Mouse (Mus musculus) intestine, embryonic 14.5 days (tissue): ENCODE measurements around the gene Tmem200b. TPM values are rescaled to one million over a fixed set of nuclear protein-coding genes. Genes with fewer than 3 reads are reported as not detected.

Source experiments
- ATAC-seq: fragments of 200-750 bp; cut with Nextera tagmentation; replicated peaks from 2 replicates; pipeline ENCODE4 v1.8.0; 2017; ENCODE audit warnings: low read depth, moderate number of reproducible peaks, moderate TSS enrichment, moderate library complexity; ENCODE audit not compliant: low FRiP score, low TSS enrichment
- DNase-seq: peaks from one replicate; pipeline ENCODE4 v3.0.0-alpha.2; 2018; ENCODE audit warnings: low spot score
- H3K27ac ChIP-seq: fragments of 300-500 bp; sonication (generic); 2 replicates; pipeline ENCODE4 v1.5.1; 2014; ENCODE audit warnings: low read depth, mild to moderate bottlenecking, control low read depth
- H3K27me3 ChIP-seq: fragments of 300-500 bp; sonication (generic); replicated peaks from 2 replicates; pipeline ENCODE4 v1.6.1; 2014; ENCODE audit warnings: low read length, control low read depth; ENCODE audit not compliant: control insufficient read depth, insufficient read depth
- H3K36me3 ChIP-seq: fragments of 300-500 bp; sonication (generic); 2 replicates; pipeline ENCODE4 v1.6.1; 2014; ENCODE audit warnings: low read length, control low read depth; ENCODE audit not compliant: control insufficient read depth, insufficient read depth
- H3K4me1 ChIP-seq: fragments of 300-500 bp; sonication (generic); replicated peaks from 2 replicates; pipeline ENCODE4 v1.6.1; 2014; ENCODE audit warnings: low read length, control low read depth, mixed read lengths; ENCODE audit not compliant: control insufficient read depth, insufficient read depth
- H3K4me2 ChIP-seq: fragments of 300-500 bp; sonication (generic); 2 replicates; pipeline ENCODE4 v1.6.1; 2014; ENCODE audit warnings: low read length
- H3K4me3 ChIP-seq: fragments of 300-500 bp; sonication (generic); 2 replicates; pipeline ENCODE4 v1.5.1; 2014; ENCODE audit warnings: low read depth, low read length, control low read depth, mixed read lengths
- H3K9ac ChIP-seq: fragments of 300-500 bp; sonication (generic); 2 replicates; pipeline ENCODE4 v1.6.1; 2014; ENCODE audit warnings: mild to moderate bottlenecking, low read length
- H3K9me3 ChIP-seq: fragments of 300-500 bp; sonication (generic); 2 replicates; pipeline ENCODE4 v1.6.1; 2016; ENCODE audit warnings: low read length, control low read depth; ENCODE audit not compliant: control insufficient read depth
- WGBS: fragments of 180-500 bp; shearing (Covaris S2); extraction: QIAGEN DNeasy Blood & Tissue Kit; methylation state at CpG from one replicate; pipeline ENCODE4 v1.1.7; 2014; 5-methylcytosine and 5-hydroxymethylcytosine counted together
- polyA plus RNA-seq: library from polyadenylated mRNA; unstranded; fragments of >200 nt; fragmentation: Nextera tagmentation; extraction: Ambion mirVana; gene quantifications from 2 replicates; pipeline ENCODE4 v1.2.1, GENCODE M21; 2014

Gene Tmem200b
- polyA plus RNA-seq, 1 experiment from 2014 or later: 2.3 TPM

- Histone ChIP-seq H3K27ac (no peak overlapping the region), H3K4me3 (no peak overlapping the region), H3K27me3 (no peaks in the 10 kb centered on the region), H3K36me3 (peaks cover 19% of the 10 kb centered on the region), H3K4me2 (no peak overlapping the region), H3K9me3 (no peaks in the 10 kb centered on the region), H3K4me1 (peaks cover 26% of the 10 kb centered on the region), H3K9ac (no peak overlapping the region)
- ATAC-seq (no peak), DNase-seq (no peak)
- 82% methylated on average over 7 of the region's 7 CpGs for WGBS
Measured at GRCm38 (mm10) chr4:131881306-131881705, 40.3 kb upstream of the Tmem200b start.

DNA sequence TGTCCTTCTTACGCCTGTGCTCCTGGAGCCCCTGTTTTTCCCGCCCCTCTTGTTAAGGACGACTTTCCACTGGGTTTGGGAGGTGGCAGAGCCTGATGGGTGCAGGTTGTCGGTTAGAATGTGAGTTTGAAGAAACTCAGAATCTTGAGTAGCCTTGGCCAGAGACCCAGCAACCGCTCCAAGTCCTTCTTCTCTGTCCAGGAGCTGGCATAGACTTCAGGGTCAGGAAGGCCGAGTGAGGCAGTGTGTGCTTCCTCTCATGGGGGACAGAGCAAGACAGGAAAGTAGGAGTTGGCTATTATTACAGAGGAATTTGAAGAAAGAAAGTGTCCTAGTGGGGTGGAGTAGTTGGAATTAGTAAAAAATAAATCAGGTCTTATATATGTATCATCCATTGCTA is 38.0 kb upstream of the Tmem200b start:
- Histone ChIP-seq H3K27ac (no peak overlapping the region), H3K27me3 (no peaks in the 10 kb centered on the region), H3K36me3 (peaks cover 35% of the 10 kb centered on the region), H3K9me3 (no peaks in the 10 kb centered on the region), H3K4me2 (no peak overlapping the region), H3K4me1 (peaks cover 13% of the 10 kb centered on the region), H3K9ac (no peak overlapping the region), H3K4me3 (no peak overlapping the region)
- WGBS: 69% methylated on average over 6 of the region's 6 CpGs
- no peak for DNase-seq
- ATAC-seq: no peak

DNA sequence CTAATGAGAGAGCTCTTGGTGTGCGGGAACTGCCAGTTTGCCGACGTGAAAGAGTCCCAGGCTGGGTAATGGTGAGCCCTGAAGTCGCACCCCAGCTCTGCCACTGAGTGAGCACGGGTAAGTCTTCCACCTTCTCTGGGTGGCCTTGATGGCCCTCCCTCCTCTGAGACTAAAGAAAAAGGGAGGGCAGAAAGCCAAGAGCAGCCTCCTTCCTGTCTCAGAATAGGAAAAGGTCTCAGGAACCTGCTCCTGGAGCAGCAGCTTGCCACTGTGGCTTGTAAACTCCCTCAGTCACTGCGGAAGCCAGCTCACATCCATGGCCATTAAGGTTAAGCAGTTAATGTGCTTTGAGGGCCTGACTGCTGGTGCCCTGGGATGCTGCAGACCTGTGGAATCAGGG is 36.2 kb upstream of the Tmem200b start:
- no peak overlapping the region for H3K9ac ChIP-seq
- ATAC-seq (no peak), DNase-seq (no peak)
- 81% methylated on average over 6 of the region's 6 CpGs for WGBS
- no peak overlapping the region for H3K4me3 ChIP-seq
- H3K9me3 ChIP-seq: no peaks in the 10 kb centered on the region
- H3K36me3 ChIP-seq: peaks cover 35% of the 10 kb centered on the region
- no peaks in the 10 kb centered on the region for H3K27me3 ChIP-seq
- no peak overlapping the region for H3K4me2 ChIP-seq
- peaks cover 4% of the 10 kb centered on the region for H3K4me1 ChIP-seq
- H3K27ac ChIP-seq: no peak overlapping the region

DNA sequence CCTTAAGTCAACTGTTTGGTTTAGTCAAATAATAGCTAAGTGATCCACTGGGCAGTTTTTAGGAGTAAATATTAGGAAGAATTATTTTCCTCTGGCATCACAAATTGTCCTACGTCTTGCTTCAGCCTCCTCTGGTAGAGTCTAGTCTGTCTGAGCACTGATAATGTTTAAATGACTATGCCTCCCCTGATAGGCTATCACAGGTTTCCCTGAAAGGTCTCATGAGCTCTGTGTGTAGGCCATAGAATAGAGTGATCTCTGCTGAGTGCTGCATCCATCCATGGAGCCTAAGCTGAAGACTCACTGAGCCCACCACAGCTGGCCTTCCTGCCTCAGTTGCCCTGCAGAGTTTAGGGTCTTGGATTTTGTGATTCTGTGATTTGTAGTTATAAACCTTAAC is 33.0 kb upstream of the Tmem200b start:
- Histone ChIP-seq H3K9ac (no peak overlapping the region), H3K27ac (no peak overlapping the region), H3K4me1 (no peaks in the 10 kb centered on the region), H3K9me3 (no peaks in the 10 kb centered on the region), H3K27me3 (no peaks in the 10 kb centered on the region), H3K36me3 (peaks cover 61% of the 10 kb centered on the region), H3K4me3 (no peak overlapping the region), H3K4me2 (no peak overlapping the region)
- no peak for ATAC-seq
- DNase-seq: no peak
- 77% methylated on average over 1 of the region's 1 CpGs for WGBS

GRCm38 (mm10) chr4:131890692-131891091 is 30.9 kb upstream of the Tmem200b start:
- WGBS: 79% methylated on average over 3 of the region's 3 CpGs
- no peak for DNase-seq
- no peaks in the 10 kb centered on the region for H3K9me3 ChIP-seq

DNA sequence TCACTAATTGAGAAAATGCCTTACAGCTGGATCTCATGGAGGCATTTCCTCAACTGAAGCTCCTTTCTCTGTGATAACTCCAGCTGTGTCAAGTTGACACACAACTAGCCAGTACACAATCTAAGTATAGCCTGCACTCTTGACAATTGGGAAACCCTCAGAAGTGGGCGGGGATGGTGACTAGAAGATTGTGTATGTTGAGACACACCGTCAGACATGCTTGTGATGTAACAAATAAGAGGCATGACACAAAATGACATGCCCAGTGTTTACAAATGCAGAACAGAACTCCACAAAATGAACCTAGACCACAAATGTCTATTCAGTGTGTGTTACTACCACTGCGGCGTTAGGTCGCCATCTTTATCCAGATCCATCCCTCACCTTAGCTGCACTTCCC is 24.5 kb upstream of the Tmem200b start:
- DNase-seq (no peak), ATAC-seq (no peak)
- 94% methylated on average over 5 of the region's 5 CpGs for WGBS
- H3K4me2 ChIP-seq: no peak overlapping the region
- no peaks in the 10 kb centered on the region for H3K4me1 ChIP-seq
- H3K36me3 ChIP-seq: peaks cover 82% of the 10 kb centered on the region
- H3K27ac ChIP-seq: no peak overlapping the region
- no peaks in the 10 kb centered on the region for H3K9me3 ChIP-seq
- H3K27me3 ChIP-seq: no peaks in the 10 kb centered on the region
- no peak overlapping the region for H3K4me3 ChIP-seq
- H3K9ac ChIP-seq: no peak overlapping the region

More at GRCm38 (mm10) chr4:131890692-131891091, 30.9 kb upstream of the Tmem200b start:
- no peak overlapping the region for H3K9ac ChIP-seq
- H3K27ac ChIP-seq: no peak overlapping the region
- H3K36me3 ChIP-seq: peaks cover 66% of the 10 kb centered on the region
- H3K4me1 ChIP-seq: no peaks in the 10 kb centered on the region
- no peak overlapping the region for H3K4me3 ChIP-seq
- no peak for ATAC-seq
- no peak overlapping the region for H3K4me2 ChIP-seq
- no peaks in the 10 kb centered on the region for H3K27me3 ChIP-seq

DNA sequence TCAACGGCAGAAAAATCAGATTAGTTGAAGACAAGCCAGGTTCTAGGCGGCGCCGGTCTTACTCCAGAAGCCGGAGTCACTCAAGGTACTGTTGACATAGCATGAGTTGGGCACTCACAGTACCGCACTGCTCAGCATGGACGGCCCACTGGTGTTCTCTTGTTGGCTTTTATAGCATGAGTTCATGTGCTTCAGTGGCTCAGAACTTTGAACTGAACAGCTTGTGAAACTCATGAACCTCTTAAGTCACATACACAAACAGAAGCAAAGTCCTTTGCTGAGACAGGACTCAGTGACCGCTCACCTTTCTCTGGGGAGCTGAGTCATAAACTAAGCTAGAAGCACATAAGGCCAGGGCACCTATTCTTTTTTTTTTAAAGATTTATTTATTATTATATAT is 23.8 kb upstream of the Tmem200b start:
- no peaks in the 10 kb centered on the region for H3K27me3 ChIP-seq
- DNase-seq (no peak), ATAC-seq (no peak)
- no peaks in the 10 kb centered on the region for H3K4me1 ChIP-seq
- H3K4me2 ChIP-seq: no peak overlapping the region
- no peaks in the 10 kb centered on the region for H3K9me3 ChIP-seq
- no peak overlapping the region for H3K9ac ChIP-seq
- H3K27ac ChIP-seq: no peak overlapping the region
- WGBS: 91% methylated on average over 8 of the region's 8 CpGs
- H3K4me3 ChIP-seq: no peak overlapping the region
- peaks cover 82% of the 10 kb centered on the region for H3K36me3 ChIP-seq

GRCm38 (mm10) chr4:131898503-131899179 is 22.9 kb upstream of the Tmem200b start:
- no peaks in the 10 kb centered on the region for H3K4me1 ChIP-seq
- ATAC-seq: no peak
- H3K27me3 ChIP-seq: no peaks in the 10 kb centered on the region
- no peak overlapping the region for H3K4me2 ChIP-seq
- 89% methylated on average over 12 of the region's 12 CpGs for WGBS
- no peaks in the 10 kb centered on the region for H3K9me3 ChIP-seq
- H3K27ac ChIP-seq: no peak overlapping the region
- no peak overlapping the region for H3K4me3 ChIP-seq
- DNase-seq: no peak
- peaks cover 73% of the 10 kb centered on the region for H3K36me3 ChIP-seq
- H3K9ac ChIP-seq: no peak overlapping the region

DNA sequence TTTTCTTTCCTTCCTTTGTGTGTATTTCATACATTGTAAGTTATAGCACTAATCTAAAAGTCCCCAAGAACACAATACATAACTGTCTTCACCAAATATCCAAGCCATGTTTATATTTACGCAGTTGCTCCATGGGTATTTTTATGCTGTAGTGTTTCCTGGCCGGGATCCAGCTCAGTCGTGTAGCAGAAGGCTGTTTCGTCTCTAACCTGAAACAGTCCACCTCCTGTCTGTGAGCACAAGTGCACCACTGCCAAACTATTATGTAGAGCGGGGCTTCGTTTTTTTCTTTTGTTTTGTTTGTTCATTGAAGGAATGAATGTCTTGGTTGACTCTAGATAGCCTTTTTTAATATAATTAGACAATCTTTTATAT is 22.4 kb upstream of the Tmem200b start:
- Histone ChIP-seq H3K36me3 (peaks cover 69% of the 10 kb centered on the region), H3K4me2 (no peak overlapping the region), H3K27ac (no peak overlapping the region), H3K9ac (no peak overlapping the region), H3K4me1 (no peaks in the 10 kb centered on the region), H3K4me3 (no peak overlapping the region), H3K9me3 (no peaks in the 10 kb centered on the region), H3K27me3 (no peaks in the 10 kb centered on the region)
- 81% methylated on average over 6 of the region's 6 CpGs for WGBS
- ATAC-seq: no peak
- DNase-seq: no peak
